Mouse (Mus musculus) stomach, adult 2 months (tissue): ENCODE results near the gene Crhbp. TPM values are rescaled to one million over a fixed set of nuclear protein-coding genes. Genes with fewer than 3 reads are reported as not detected.

Experiments
- polyA plus RNA-seq: library from polyadenylated mRNA; depleted of rRNA; stranded (reverse); fragments of >200 nt; gene quantifications from 2 replicates; pipeline ENCODE4 v1.2.3, GENCODE M21; 2012; rRNA removed

Crhbp gene
- not detected in 2 replicates for polyA plus RNA-seq

GRCm38 (mm10) chr13:95444824-95445223 is at the start of gene Crhbp:
TSS of gene Crhbp (minus strand) at chr13:95444924.

GRCm38 (mm10) chr13:95478671-95479413 is 34.1 kb upstream of the Crhbp start, which contains the start of gene S100z:
TSS of gene S100z (minus strand) at chr13:95478721.

Other genes with a start within 250 kb of the Crhbp start
- gene Pde8b, start 194.6 kb downstream of the Crhbp start, polyA plus RNA-seq = 1.8 and 3.5 TPM in 2 replicates
- gene Zbed3, start 121.3 kb downstream of the Crhbp start, polyA plus RNA-seq = 7.2 and 10.8 TPM in 2 replicates
- gene Aggf1, start 69.6 kb downstream of the Crhbp start, polyA plus RNA-seq = 6.1 and 10.1 TPM in 2 replicates
- not detected in 2 replicates for gene S100z, start 33.8 kb upstream of the Crhbp start, polyA plus RNA-seq
- 9.7 and 11.6 TPM in 2 replicates for gene F2rl1, start 80.3 kb upstream of the Crhbp start, polyA plus RNA-seq
- 7.2 and 8.9 TPM in 2 replicates for gene F2r, start 173.6 kb upstream of the Crhbp start, polyA plus RNA-seq